Mouse (Mus musculus): ENCODE measurements around the gene Pxmp4. TPM values are rescaled to one million over a fixed set of nuclear protein-coding genes. Genes with fewer than 3 reads are reported as not detected.
A peak's percentile ranks its signal among the peaks of the same experiment; 100 is the strongest.

Pxmp4 gene
- total and polyA plus RNA-seq, 3 experiments: 34.7 to 48.1 (median 36.6) TPM

DNA sequence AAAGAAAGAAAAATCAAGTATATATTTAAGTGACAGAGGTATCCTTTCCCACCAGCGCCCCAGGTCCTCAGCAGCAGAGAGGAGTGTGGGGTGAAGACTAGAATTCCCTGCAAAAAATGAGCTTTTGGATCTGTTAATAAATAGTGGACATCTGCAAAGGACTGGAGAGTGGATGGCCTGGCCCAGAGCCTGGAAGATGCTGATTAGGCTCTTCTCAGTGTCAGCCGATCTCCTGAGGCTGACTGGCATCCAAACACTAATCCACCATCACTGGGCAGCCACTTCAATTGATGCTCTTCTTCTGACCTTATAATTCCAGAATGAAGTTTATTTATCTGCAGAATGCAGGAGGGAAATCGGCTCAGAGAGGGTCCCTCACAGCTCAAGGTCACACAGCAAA is 30.5 kb downstream of the Pxmp4 start:
- DNase-seq: no peak

DNA sequence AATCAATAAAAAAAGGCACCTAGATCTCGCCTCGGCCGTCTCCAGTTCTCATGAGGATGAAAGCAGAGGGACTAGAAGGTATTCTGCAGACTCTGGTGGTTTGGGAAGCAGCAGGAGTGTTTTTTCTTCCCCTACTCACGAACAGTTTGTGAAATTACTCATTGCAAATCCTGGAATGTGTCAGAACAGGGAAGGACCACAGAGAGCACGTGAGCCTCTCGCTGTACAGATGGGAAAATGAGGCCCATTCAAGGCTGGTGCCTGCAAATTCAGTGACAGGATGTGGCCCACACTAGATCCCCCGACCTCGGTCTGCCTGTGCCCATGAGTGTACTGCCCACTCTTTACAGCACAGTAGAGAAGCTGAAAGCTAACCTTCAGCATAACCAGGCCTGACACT is 31.5 kb downstream of the Pxmp4 start:
- DNase-seq: no peak

DNA sequence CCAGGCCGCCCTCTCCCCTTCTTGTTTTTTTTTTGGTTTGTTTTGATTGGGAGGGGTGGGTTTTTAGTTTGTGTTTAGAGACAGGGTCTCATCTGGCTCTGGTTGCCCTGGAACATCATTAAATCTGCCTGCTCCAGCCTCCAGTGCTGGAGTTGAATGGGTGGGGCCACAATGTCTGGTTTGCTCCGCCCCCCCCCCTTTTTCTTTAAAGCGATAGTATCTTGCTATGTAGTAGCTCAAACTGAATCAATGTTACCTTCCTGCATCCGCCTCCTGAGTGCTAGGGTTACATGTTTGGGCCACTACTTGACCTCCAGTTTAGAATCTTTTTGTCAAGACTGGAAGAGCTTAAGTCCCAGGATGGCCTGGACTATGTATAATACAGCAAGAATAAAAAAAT is 32.2 kb downstream of the Pxmp4 start:
- DNase-seq: no peak

DNA sequence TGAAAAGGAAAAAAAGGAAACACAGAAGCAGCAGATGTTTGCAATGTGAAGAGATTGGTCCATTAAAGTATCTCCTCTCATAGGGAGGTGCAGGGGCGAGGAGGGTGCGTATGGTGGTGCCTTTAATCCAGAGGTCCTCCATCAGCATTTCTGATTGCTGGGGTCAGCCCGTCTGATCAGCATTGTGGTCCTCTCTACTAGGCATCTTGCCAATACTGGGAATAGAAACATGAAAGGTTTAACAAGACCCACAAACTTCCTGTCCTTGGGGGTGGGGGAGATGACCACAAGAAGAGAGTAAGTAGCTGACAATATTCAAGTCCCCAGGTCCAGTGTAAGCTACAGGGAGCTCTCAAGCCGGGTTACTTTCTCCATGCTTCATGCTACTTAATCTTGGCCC is 32.8 kb downstream of the Pxmp4 start:
- no peak for DNase-seq

GRCm38 (mm10) chr2:154569836-154570286 is 33.6 kb downstream of the Pxmp4 start, which contains the start of gene E2f1:
TSS of gene E2f1 (minus strand) at chr2:154569892.
- DNase-seq: peak; percentile 98

DNA sequence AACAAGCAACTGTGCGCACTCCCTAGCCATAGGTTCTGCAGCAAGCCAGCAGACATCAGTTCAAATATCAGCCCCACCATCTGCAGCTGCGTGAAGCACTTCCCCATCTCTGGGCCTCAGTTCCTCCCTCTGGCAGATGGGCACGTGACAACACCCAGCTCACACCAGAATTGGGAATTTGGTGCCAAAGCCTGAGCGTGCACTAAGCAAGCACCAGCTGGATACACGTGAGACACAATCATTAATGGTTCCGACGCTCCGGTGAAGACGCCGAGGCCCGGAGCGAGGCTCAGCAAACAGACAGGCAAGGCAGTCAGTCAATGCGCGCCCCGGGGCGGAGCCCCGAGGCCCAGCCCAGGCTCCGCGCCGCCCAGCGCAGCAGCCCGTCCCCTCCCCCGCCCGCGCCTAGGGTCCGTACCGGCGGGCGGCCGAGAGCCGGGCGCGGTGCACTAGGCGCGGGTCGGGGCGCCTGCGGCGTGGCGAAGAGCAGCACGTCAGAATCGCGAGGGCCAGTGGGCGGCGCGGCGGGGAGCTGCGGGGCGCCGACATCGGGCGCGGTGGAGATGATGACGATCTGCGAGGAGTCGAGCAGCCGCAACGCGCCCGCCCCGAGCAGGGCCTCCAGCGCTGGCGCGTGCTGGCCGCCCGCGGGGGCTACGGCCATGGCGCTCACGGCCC is 34.3 kb downstream of the Pxmp4 start:
- DNase-seq: peak; percentile 86

DNA sequence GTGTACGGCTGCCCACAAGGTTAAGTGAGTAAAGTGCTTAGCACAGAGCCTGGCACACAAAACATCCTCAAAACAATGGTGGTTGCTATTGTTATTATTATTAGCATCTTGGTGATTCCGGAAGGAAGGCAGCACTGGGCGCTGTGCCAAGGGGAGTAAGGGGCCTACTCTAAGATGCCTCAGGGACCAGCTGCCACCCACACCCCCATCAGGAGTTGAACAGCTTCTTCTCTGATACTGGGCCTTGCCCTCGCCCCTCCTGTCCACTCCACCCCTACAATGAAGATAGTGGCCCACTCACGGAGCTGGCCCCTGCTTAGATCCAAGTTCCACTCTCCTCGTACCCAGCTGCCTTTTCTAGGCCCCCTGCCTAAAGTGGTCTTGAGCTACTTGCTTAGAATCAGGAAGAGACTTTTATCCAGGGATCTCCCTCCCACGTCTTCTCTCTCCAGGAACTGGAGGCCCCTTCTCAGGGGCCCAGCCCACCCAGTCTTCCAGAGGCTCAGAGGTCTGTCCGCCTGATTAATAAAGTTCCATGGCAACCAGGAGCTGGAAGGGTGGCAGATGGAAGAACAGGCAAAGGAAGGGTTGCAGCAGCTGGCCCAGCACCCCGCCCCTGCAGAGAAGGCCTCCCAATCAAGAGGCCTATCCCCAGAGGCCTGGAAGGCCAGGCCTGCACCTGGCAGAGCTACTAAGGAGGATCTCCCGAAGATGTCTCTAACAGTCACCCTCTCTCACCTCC is 35.0 kb downstream of the Pxmp4 start:
- peak; percentile 26 for DNase-seq

GRCm38 (mm10) chr2:154567766-154568165 is 35.7 kb downstream of the Pxmp4 start:
- DNase-seq: no peak

GRCm38 (mm10) chr2:154566641-154567040 is 36.9 kb downstream of the Pxmp4 start:
- no peak for DNase-seq

DNA sequence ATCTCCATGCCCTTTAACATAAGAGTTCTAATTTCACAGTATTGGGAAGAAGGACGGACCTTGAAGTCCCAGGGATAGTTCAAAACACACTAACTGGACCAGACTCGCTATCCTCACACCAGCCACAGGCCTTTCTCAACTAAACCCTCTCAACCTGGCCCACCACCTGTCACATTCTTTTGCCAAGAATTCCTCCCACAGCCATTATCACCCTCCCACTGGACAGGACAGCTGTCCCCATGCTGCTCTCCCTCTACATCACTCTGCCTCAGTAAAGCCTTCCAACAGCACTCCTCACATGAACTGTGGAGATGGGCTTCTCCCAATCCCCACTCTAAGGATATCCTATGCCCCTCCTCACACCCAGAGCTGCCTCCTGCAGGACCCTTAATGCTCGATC is 37.9 kb downstream of the Pxmp4 start:
- no peak for DNase-seq

- DNase-seq: no peak
These were observed 39.8 kb downstream of the Pxmp4 start for GRCm38 (mm10) chr2:154563612-154564170.

DNA sequence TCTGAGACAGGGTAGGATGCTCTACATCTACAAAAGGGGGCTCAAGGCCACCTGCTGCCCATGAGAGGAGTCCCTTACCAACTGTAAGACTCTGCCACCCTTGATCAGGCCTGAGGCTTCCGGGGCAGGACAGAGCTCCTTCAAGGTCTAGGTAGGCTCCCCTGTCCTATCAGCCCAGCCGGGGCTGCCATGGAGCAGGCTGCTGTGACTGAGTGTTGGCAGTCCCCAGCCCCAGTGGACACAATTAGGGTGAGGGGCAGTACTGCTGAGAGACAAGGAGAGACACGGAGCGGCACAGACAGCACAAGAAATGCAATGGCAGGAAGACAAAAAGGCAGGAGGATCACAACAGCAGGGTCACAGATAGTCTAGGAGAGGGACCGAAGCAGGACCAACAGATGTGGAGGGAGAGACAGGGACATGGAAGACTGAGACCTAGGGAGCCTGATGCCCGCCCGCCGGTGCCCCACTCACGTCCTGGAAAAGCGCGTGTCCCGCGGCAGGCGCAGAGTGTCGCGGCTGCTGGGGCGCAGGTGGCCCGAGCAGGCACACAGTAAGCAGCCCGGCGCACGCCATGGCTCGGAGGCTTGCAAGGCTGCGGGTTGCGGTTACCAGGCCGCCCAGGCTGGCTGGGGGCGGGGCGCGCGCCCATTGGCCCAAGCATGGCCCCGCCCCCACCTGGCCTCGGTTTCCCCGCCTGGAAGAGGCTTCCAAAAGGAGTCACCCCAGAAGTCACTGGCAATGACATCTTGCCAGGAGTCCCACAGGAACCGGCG is 45.1 kb downstream of the Pxmp4 start, which contains the start of gene Necab3:
Necab3 (minus strand) TSS at position 627 of the 776 bp plus-strand sequence.
- DNase-seq: peak; percentile 78

- DNase-seq: no peak
These were observed 46.2 kb downstream of the Pxmp4 start for GRCm38 (mm10) chr2:154557184-154557832.

DNA sequence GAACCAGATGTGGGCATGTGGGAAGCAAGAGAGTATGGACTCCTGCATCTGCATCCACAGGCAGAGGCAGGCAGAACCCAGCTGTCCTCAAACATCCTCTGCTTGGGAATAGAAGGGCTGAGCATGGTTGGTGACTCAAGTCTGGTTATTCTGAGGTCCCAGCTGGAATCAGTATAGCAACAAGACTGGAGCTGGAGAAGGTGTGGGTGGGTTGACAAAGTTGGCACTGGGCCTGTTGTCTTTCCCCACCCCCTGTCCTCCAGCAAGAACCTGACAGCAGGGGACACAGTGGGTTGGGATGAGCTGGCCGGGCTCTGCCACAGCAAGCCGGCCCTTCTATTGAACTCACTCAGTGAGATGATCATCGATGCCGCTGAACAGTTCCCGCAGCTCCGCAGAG is 48.3 kb downstream of the Pxmp4 start:
- DNase-seq: no peak

DNA sequence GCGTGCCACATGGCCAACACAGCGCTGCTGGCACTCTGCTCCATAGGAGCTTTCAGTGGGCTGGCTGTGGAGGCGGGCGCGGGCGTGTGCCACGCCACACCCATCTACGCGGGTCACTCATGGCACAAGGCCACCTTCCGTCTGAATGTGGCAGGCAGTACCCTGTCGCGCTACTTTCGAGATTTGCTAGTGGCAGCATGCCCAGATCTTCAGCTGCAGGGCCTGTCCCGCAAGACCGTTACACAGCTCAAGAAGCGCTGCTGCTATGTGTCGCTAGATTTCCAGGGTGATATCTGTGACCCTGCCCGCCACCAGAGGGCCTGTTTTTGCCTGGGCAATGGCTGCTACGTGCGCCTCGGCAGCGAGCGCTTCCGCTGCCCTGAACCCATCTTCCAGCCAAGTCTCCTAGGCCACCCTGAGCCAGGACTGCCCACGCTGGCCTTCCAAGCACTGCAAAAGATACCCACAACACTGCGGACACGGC is 51.0 kb downstream of the Pxmp4 start:
- peak; percentile 87 for DNase-seq

DNA sequence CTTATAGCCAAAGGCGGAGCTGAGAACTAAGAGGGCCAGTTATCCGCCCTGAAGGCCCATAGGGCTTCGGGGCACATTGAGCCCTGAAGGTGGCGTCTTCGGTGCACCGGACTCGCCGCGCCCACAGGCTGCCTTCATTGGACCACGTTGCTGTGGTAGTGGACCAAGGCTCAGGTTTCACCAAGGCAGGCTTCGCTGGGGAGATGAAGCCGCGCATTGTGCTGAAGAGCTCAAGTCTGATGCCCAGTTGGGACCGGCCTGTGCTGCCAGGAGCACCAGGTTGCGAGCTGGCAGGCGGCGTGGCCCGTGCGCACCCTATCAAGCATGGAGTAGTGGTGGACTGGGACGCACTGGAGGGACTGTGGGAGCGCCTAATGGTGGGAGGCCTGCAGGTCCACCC is 51.6 kb downstream of the Pxmp4 start:
- no peak for DNase-seq

GRCm38 (mm10) chr2:154551476-154551875 is 52.0 kb downstream of the Pxmp4 start, which contains the start of gene Actl10:
TSS of gene Actl10 (plus strand) at chr2:154551776.
- DNase-seq: no peak

GRCm38 (mm10) chr2:154550937-154551336 is 52.6 kb downstream of the Pxmp4 start:
- no peak for DNase-seq

DNA sequence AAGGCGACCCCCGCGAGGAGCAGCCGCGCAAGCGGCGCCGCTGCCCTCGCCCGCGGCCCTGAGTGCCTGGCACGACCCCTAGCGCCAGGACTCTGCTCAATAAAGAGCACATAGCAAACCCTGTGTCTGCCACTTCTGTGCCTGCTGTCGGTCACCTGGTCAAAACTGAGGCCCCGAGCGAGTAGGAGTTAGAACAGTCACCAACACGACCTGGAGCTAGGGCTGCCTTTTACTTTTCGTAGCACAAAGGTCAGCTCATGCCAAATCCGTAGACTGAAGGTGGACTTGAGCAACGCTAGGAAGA is 53.7 kb downstream of the Pxmp4 start:
- no peak for DNase-seq

GRCm38 (mm10) chr2:154549127-154549885 is 54.2 kb downstream of the Pxmp4 start:
- DNase-seq: peak; percentile 83

GRCm38 (mm10) chr2:154548688-154549087 is 54.8 kb downstream of the Pxmp4 start:
- peak; percentile 31 for DNase-seq

Data from adrenal gland, adult 2 months (tissue).